Mouse (Mus musculus) left cerebral cortex, adult 8-10 months (tissue): ENCODE data around the gene Pkn1. TPM values are rescaled to one million over a fixed set of nuclear protein-coding genes. Genes with fewer than 3 reads are reported as not detected.

Source experiments
- microRNA-seq, 2 experiments: library from miRNA; unstranded; fragments of <30 nt; microRNA quantifications; one replicate each; pipeline ENCODE4 v1.2.0; 2022
- total RNA-seq, 4 experiments: library from RNA; stranded (reverse); gene quantifications; 2 replicates each; pipeline ENCODE4 v1.2.4; 2022

Pkn1 gene
- total RNA-seq, 4 experiments from 2014 or later = 52.2 to 66.2 (median 54.8) TPM

Small RNA genes within 50 kb of the gene (microRNA-seq; reads per million reads assigned to microRNA genes)
- gene Mir1668 = 0 to 0.22 reads per million in 2 experiments

Other genes starting within 250 kb of the Pkn1 start
- 100 to 1,000 TPM; 198 to 226 (median 211) TPM for gene Scoc, start 240.8 kb downstream of the Pkn1 start, total RNA-seq
- not detected for gene Olfr370, start 163.4 kb downstream of the Pkn1 start, total RNA-seq
- 100 to 1,000 TPM; 115 to 152 (median 134) TPM for gene Ndufb7, start 132.5 kb downstream of the Pkn1 start, total RNA-seq
- 100 to 1,000 TPM; 638 to 678 (median 672) TPM for gene Tecr, start 91.2 kb downstream of the Pkn1 start, total RNA-seq
- gene Dnajb1, start 91.0 kb downstream of the Pkn1 start, total RNA-seq = 10 to 100 TPM; 44.9 to 46.9 (median 45.6) TPM
- gene Gipc1, start 46.5 kb downstream of the Pkn1 start, total RNA-seq = 10 to 100 TPM; 72.9 to 74.5 (median 74.3) TPM
- gene Ptger1, start 32.5 kb downstream of the Pkn1 start, total RNA-seq = 1 to 10 TPM in 3 of 4 experiments, under 1 TPM in 1; 0.83 to 1.5 (median 1.3) TPM
- gene Ddx39, start 16.0 kb upstream of the Pkn1 start, total RNA-seq = 10 to 100 TPM; 14.4 to 18.4 (median 16.3) TPM
- gene Adgre5, start 42.1 kb upstream of the Pkn1 start, total RNA-seq = 10 to 100 TPM in 1 of 4 experiments, 1 to 10 TPM in 3; 8.3 to 12.2 (median 8.8) TPM
- 100 to 1,000 TPM; 330 to 370 (median 359) TPM for gene Adgrl1, start 200.9 kb upstream of the Pkn1 start, total RNA-seq